Mouse (Mus musculus): ENCODE measurements around the gene B020011L13Rik. TPM values are rescaled to one million over a fixed set of nuclear protein-coding genes. Genes with fewer than 3 reads are reported as not detected.

The B020011L13Rik gene
- polyA plus RNA-seq (2017; shearing (Covaris generic)), result 0.24 TPM

GRCm38 (mm10) chr1:117780833-117781232 is at the start of gene B020011L13Rik:
B020011L13Rik (plus strand) TSS chr1:117781133.

GRCm38 (mm10) chr1:117829781-117830180 is 48.8 kb downstream of the B020011L13Rik start, which contains the start of gene Gm28360:
Gm28360 (plus strand) TSS chr1:117830081.

Other genes with a start within 250 kb of the B020011L13Rik start
- not detected for gene Gm28363, start 84.0 kb upstream of the B020011L13Rik start, polyA plus RNA-seq (2017; shearing (Covaris generic))
- gene Gm28360, start 48.9 kb downstream of the B020011L13Rik start, polyA plus RNA-seq (2017; shearing (Covaris generic)), result not detected
- not detected for gene Gm28168, start 146.9 kb downstream of the B020011L13Rik start, polyA plus RNA-seq (2017; shearing (Covaris generic))
- gene Gm7145, start 184.8 kb downstream of the B020011L13Rik start, polyA plus RNA-seq (2017; shearing (Covaris generic)), result not detected